Mouse (Mus musculus) forebrain, postnatal 0 days (tissue): ENCODE results near the gene Zfp281. TPM values are rescaled to one million over a fixed set of nuclear protein-coding genes. Genes with fewer than 3 reads are reported as not detected.

Experiments used
- ATAC-seq: fragments of 200-750 bp; cut with Nextera tagmentation; 2 replicates; pipeline ENCODE4 v1.8.0; 2017; ENCODE audit warnings: mild to moderate bottlenecking, moderate library complexity
- DNase-seq: peaks from one replicate; pipeline ENCODE4 v3.0.0-alpha.2; 2015
- H3K27ac ChIP-seq: fragments of 300-500 bp; sonication (generic); 2 replicates; pipeline ENCODE4 v1.5.1; 2014; ENCODE audit warnings: low read depth, mild to moderate bottlenecking, antibody characterized with exemption, low read length, moderate library complexity, mixed read lengths
- H3K27me3 ChIP-seq: fragments of 300-500 bp; sonication (generic); 2 replicates; pipeline ENCODE4 v1.6.1; 2014; ENCODE audit warnings: mild to moderate bottlenecking, low read length, mixed read lengths; ENCODE audit not compliant: insufficient read depth
- H3K36me3 ChIP-seq: fragments of 300-500 bp; sonication (generic); 2 replicates; pipeline ENCODE4 v1.6.1; 2014; ENCODE audit warnings: mild to moderate bottlenecking, moderate library complexity; ENCODE audit not compliant: insufficient read depth
- H3K4me1 ChIP-seq: fragments of 300-500 bp; sonication (generic); 2 replicates; pipeline ENCODE4 v1.6.1; 2014; ENCODE audit warnings: antibody characterized with exemption; ENCODE audit not compliant: insufficient read depth
- H3K4me2 ChIP-seq: fragments of 300-500 bp; sonication (generic); 2 replicates; pipeline ENCODE4 v1.6.1; 2014; ENCODE audit warnings: low read depth, mild to moderate bottlenecking, moderate library complexity
- H3K4me3 ChIP-seq: fragments of 300-500 bp; sonication (generic); 2 replicates; pipeline ENCODE4 v1.5.1; 2014; ENCODE audit warnings: low read depth, low read length, mixed read lengths
- H3K9ac ChIP-seq: fragments of 300-500 bp; sonication (generic); 2 replicates; pipeline ENCODE4 v1.6.1; 2014; ENCODE audit warnings: mild to moderate bottlenecking
- H3K9me3 ChIP-seq: fragments of 300-500 bp; sonication (generic); 2 replicates; pipeline ENCODE4 v1.6.1; 2016; ENCODE audit warnings: low read length
- CTCF ChIP-seq: sonication (generic); IDR thresholded peaks from 2 replicates; pipeline ENCODE4 v1.5.1; 2016; ENCODE audit warnings: antibody characterized with exemption, control low read depth, low read depth
- WGBS: fragments of 180-500 bp; shearing (Covaris S2); extraction: QIAGEN DNeasy Blood & Tissue Kit; methylation state at CpG from one replicate; pipeline ENCODE4 v1.1.7; 2014; 5-methylcytosine and 5-hydroxymethylcytosine counted together
- polyA plus RNA-seq: library from polyadenylated mRNA; unstranded; fragments of >200 nt; fragmentation: Nextera tagmentation; extraction: Ambion mirVana; gene quantifications from 2 replicates; pipeline ENCODE4 v1.2.1, GENCODE M21; 2015
- total RNA-seq: library from RNA; depleted of rRNA; stranded (reverse); fragments of >200 nt; gene quantifications from 2 replicates; pipeline ENCODE4 v1.2.3, GENCODE M21; 2014

Gene Zfp281
- total and polyA plus RNA-seq, 2 experiments from 2014 or later, result 23.5 to 43.6 TPM

DNA sequence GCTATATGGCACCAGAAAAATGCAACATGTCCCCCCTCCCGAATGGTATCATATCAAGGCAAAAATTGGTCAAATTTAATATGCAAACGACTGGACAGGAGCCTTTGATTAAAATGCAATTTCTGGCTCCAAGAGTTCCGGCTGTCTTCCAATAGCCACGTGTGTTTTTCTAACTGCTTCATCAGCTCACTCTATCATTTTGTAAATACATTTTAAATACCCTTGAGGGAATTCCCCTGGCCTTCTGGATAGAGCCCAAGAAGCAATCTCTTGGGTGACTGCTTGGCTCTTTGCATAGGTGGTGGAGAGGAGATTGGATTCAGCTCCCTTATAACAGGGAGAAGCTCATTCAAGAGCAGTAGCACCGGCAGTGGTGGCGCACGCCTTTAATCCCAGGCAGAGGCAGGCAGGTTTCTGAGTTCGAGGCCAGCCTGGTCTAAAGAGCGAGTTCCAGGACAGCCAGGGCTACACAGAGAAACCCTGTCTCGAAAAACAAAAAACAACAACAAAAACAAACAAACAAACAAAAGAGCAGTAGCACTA, 23.3 kb upstream of the Zfp281 start:
- Histone ChIP-seq H3K9ac (no peak overlapping the region), H3K9me3 (no peaks in the 10 kb centered on the region), H3K4me3 (no peak overlapping the region), H3K27ac (no peak overlapping the region), H3K27me3 (no peaks in the 10 kb centered on the region), H3K36me3 (no peaks in the 10 kb centered on the region), H3K4me2 (no peak overlapping the region), H3K4me1 (no peaks in the 10 kb centered on the region)
- 81% methylated on average over 10 of the region's 10 CpGs for WGBS
- no peak for ATAC-seq
- no peak for DNase-seq
- no peak for TF ChIP-seq CTCF

DNA sequence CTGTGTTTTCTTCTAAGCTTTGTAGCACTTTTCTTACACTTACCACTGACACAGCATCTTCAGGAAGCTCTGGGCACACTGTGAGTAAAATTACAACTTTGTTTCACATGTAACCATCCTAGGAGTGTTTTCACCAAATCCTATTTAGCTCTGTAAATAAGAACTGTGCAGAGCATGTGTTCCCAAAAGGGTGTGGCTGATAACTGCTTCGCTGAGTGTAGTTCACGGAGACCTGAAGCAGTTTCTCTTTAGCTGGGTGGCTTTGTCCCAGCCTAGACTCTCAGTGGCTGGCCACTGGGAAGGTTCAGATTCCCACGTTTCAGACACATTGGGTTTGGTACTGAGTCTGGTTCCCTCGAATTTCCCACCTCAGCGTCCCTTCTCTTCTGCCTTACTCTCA, 22.4 kb upstream of the Zfp281 start:
- 78% methylated on average over 5 of the region's 5 CpGs for WGBS

DNA sequence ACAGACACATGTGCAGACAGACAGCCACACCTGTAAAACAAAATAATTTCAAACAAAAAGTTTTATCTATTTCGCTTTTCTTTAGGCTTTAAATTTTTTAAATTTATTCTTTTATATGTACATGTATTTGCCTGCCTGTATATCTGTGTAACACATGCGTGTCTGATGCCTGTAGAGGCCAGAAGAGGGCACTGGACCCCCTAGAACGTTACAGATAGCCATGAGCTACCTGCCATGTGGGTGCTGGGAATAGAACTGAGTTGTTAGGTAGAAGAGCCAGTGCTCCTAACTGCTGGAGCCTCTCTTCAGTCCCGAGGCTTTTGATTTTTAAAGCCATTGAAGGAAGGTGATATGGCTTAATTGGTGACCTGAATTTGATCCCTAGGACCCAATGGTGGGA, 20.5 kb upstream of the Zfp281 start:
- no peaks in the 10 kb centered on the region for H3K9me3 ChIP-seq
- no peaks in the 10 kb centered on the region for H3K4me1 ChIP-seq
- no peak for TF ChIP-seq CTCF
- H3K27me3 ChIP-seq, result no peaks in the 10 kb centered on the region
- no peak overlapping the region for H3K4me2 ChIP-seq
- WGBS, result 86% methylated on average over 4 of the region's 4 CpGs
- ATAC-seq, result no peak
- DNase-seq, result no peak
- H3K36me3 ChIP-seq, result no peaks in the 10 kb centered on the region
- H3K27ac ChIP-seq, result no peak overlapping the region
- H3K9ac ChIP-seq, result no peak overlapping the region
- no peak overlapping the region for H3K4me3 ChIP-seq

More for the DNA sequence above, 22.4 kb upstream of the Zfp281 start:
- Histone ChIP-seq H3K9me3 (no peaks in the 10 kb centered on the region), H3K4me3 (no peak overlapping the region), H3K36me3 (no peaks in the 10 kb centered on the region), H3K27ac (no peak overlapping the region), H3K9ac (no peak overlapping the region), H3K27me3 (no peaks in the 10 kb centered on the region), H3K4me1 (no peaks in the 10 kb centered on the region), H3K4me2 (no peak overlapping the region)
- DNase-seq, result no peak
- no peak for TF ChIP-seq CTCF
- no peak for ATAC-seq

DNA sequence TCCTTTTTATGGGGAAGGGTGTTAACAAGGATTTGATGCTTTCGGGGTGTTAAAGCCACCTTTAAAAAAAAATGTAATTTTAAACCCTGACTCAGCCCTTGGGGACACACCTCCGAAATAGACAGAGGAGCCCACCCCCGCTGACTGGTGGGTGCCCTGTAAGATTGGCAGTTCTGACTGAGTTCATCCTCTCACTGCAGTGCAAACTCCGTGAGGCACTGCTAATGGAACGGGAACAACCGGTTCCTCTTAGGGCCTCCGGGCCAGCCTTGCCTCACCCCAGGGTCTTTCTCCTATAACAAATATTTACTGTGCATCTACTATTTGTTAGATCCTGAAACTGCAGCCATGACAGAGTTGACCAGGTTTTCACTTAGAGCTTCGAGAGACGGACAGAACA, 18.9 kb upstream of the Zfp281 start:
- Histone ChIP-seq H3K4me2 (no peak overlapping the region), H3K4me1 (no peaks in the 10 kb centered on the region), H3K4me3 (no peak overlapping the region), H3K9ac (no peak overlapping the region), H3K27me3 (no peaks in the 10 kb centered on the region), H3K27ac (no peak overlapping the region), H3K9me3 (no peaks in the 10 kb centered on the region), H3K36me3 (no peaks in the 10 kb centered on the region)
- 86% methylated on average over 9 of the region's 9 CpGs for WGBS
- DNase-seq (no peak), ATAC-seq (no peak)
- no peak for TF ChIP-seq CTCF

DNA sequence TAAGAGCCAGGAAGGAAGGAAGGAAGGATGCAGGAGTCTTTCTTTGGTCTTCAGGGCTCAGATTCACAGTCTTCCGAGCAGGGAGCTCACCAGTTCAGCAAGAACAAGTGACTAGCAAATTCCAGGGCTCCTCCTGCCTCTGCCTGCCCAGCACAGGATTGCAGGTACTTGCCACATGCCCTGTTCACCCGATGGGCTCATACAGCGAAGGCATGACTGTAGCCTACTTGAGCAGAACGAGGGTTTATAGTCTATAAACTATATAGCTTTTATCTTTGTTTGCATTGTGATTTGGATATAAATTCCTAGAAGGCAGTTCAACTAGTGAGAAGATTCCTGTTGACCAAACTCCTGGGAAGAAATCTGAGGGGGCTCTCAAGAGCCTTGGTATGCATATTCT, 18.4 kb upstream of the Zfp281 start:
- no peaks in the 10 kb centered on the region for H3K4me1 ChIP-seq
- ATAC-seq (no peak), DNase-seq (no peak)
- H3K4me2 ChIP-seq, result no peak overlapping the region
- WGBS, result 89% methylated on average over 4 of the region's 4 CpGs
- no peaks in the 10 kb centered on the region for H3K9me3 ChIP-seq
- no peaks in the 10 kb centered on the region for H3K36me3 ChIP-seq
- no peak for TF ChIP-seq CTCF
- H3K9ac ChIP-seq, result no peak overlapping the region
- H3K27ac ChIP-seq, result no peak overlapping the region
- no peaks in the 10 kb centered on the region for H3K27me3 ChIP-seq
- H3K4me3 ChIP-seq, result no peak overlapping the region

DNA sequence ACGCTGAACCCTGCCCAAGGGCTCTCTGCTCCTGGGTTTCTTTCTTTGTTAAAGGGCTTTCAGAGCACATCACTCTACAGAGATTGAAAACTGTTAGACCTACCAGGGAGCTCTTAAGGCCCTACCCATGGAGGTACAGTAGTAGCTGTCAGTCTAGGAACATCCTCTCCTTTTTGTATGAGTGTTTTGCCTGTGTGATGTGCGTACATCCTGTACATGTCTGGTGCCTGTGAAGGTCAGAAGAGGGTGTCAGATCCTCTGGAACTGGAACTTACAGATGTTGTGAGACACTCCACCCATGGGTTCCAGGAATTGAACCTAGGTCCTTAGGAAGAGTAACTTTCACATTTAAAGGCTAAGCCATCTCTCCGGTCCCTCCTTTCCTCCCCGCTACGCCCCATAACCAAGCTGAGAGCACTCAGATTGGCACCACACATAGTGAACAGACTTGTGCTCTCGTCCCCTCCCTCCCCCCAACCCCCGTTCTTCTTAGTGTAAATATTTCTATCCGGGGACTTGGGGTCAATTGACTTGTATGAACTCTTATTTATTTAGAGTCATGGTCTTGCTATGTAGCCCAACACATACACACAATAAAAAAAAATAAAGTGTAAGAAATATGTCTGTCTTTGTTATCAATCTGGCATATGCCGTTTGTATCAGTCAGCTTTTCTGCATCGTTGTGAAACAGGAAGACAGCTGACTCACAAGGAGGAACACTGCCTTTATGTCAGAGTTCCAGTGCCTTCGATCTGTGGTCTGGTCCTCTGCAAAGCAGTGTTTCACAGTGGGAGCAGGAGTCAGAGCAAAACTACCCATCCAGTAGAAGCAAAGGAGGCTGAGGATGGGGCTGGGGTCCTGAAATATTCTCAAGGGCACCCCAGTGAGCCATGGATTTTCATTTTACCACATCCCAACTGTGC, 16.1 kb upstream of the Zfp281 start:
- Histone ChIP-seq H3K4me3 (no peak overlapping the region), H3K4me1 (no peaks in the 10 kb centered on the region), H3K36me3 (no peaks in the 10 kb centered on the region), H3K4me2 (no peak overlapping the region), H3K27me3 (no peaks in the 10 kb centered on the region), H3K9me3 (no peaks in the 10 kb centered on the region), H3K27ac (no peak overlapping the region), H3K9ac (no peak overlapping the region)
- 85% methylated on average over 11 of the region's 11 CpGs for WGBS
- no peak for TF ChIP-seq CTCF
- ATAC-seq (no peak), DNase-seq (no peak)

DNA sequence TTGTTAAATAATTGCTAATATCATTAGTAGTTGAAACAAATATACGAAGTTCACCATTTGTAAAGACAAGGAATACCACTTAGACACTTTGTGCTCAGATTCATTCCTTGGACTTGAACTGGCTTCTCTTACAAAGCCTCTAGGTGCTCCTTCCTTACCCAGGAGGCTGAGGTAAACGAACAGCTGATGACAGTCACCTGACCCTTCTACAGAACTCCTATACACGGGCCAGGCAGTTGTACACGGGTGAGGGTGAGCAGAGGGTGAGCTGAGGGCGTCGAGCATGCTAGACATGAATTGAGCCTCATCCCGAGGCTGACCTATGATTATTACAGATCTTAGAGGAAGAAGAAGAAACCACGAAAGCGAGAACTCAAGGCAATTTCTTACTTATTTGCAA, 12.9 kb upstream of the Zfp281 start:
- no peak for TF ChIP-seq CTCF
- 71% methylated on average over 9 of the region's 9 CpGs for WGBS
- no peaks in the 10 kb centered on the region for H3K27me3 ChIP-seq
- H3K9me3 ChIP-seq, result no peaks in the 10 kb centered on the region
- DNase-seq (no peak), ATAC-seq (no peak)
- no peak overlapping the region for H3K9ac ChIP-seq
- no peak overlapping the region for H3K4me3 ChIP-seq
- no peak overlapping the region for H3K27ac ChIP-seq
- no peaks in the 10 kb centered on the region for H3K36me3 ChIP-seq
- no peak overlapping the region for H3K4me2 ChIP-seq
- no peaks in the 10 kb centered on the region for H3K4me1 ChIP-seq
